Comparison of ENCODE assay signal across 8 mouse cellular contexts in genomic region chr4:119631115-119631919, GRCm38 (mm10). TPM values are rescaled to one million over a fixed set of nuclear protein-coding genes. Genes with fewer than 3 reads are reported as not detected.
DNase-seq lines count a peak whose midpoint lies in the region; ATAC-seq lines count a peak whose summit lies in the region.

No protein-coding gene starts in this region.

- H3K4me1 ChIP-seq in heart, embryonic 13.5 days = peaks cover 74% of the 10 kb centered on the region
- peaks cover 5% of the 10 kb centered on the region; the same call in 1 of the 2 replicates for H3K4me1 ChIP-seq in liver, embryonic 16.5 days (ENCODE audit: control insufficient read depth, low read depth, low read length)

- H3K4me2 ChIP-seq in heart, embryonic 13.5 days = no peak overlapping the region
- H3K4me2 ChIP-seq in liver, embryonic 16.5 days (ENCODE audit: low read depth, low read length) = no peak overlapping the region

- H3K27ac ChIP-seq in heart, embryonic 13.5 days (replicated peaks) = peak overlapping the region; percentile 74
- H3K27ac ChIP-seq in liver, embryonic 16.5 days (ENCODE audit: low read length) = no peak overlapping the region

- peak; percentile 30; the same call in 1 of the 2 replicates for ATAC-seq in heart, embryonic 13.5 days (ENCODE audit: extremely low read depth, insufficient number of reproducible peaks, low FRiP score, low TSS enrichment)
- peak; percentile 56 for ATAC-seq in liver, embryonic 16.5 days (ENCODE audit: low read depth)

- H3K27me3 ChIP-seq in heart, embryonic 13.5 days (replicated peaks) = no peaks in the 10 kb centered on the region
- H3K27me3 ChIP-seq in liver, embryonic 16.5 days (ENCODE audit: control insufficient read depth, insufficient read depth, low read depth, low read length) = no peaks in the 10 kb centered on the region

- H3K36me3 ChIP-seq in heart, embryonic 13.5 days = peaks cover 27% of the 10 kb centered on the region
- H3K36me3 ChIP-seq in liver, embryonic 16.5 days (ENCODE audit: control insufficient read depth, insufficient read depth) = peaks cover under 1% of the 10 kb centered on the region

- no peaks in the 10 kb centered on the region for H3K9me3 ChIP-seq in heart, embryonic 13.5 days
- H3K9me3 ChIP-seq in liver, embryonic 16.5 days (replicated peaks; ENCODE audit: control insufficient read depth, low read length) = no peaks in the 10 kb centered on the region

- peak; percentile 63 for DNase-seq in urinary bladder, postnatal 14 days (ENCODE audit: low spot score)
- DNase-seq in urinary bladder, postnatal 10 days (ENCODE audit: low spot score) = no peak
- peak; percentile 33 to 51 for DNase-seq in cerebellum, postnatal 36 days
- peak; percentile 60 to 68 for DNase-seq in kidney, postnatal 25 days
- DNase-seq in retina, postnatal 1 day = peak; percentile 41
- DNase-seq in T-cell, adult 2 months (ENCODE audit: low spot score) = no peak

- H3K4me3 ChIP-seq in heart, embryonic 13.5 days = no peak overlapping the region
- H3K4me3 ChIP-seq in liver, embryonic 16.5 days (ENCODE audit: low read depth, low read length) = no peak overlapping the region

- peak overlapping the region; percentile 62 for H3K9ac ChIP-seq in heart, embryonic 13.5 days
- H3K9ac ChIP-seq in liver, embryonic 16.5 days (ENCODE audit: low read depth, low read length) = no peak overlapping the region

- WGBS in heart, embryonic 13.5 days = 33% methylated on average over 11 of the region's 11 CpGs
- 48% methylated on average over 11 of the region's 11 CpGs for WGBS in liver, embryonic 16.5 days (ENCODE audit: insufficient replicate concordance)

RNA-seq across cellular contexts. Expression of gene Guca2a, which starts 6.2 kb away (rescaled TPM):
- not detected in 2 replicates for polyA plus RNA-seq in heart, embryonic 13.5 days (2015; fragmentation: Nextera tagmentation; extraction: Ambion mirVana)
- polyA plus RNA-seq in liver, embryonic 16.5 days (2015; fragmentation: Nextera tagmentation; extraction: Ambion mirVana) = 0.55 TPM in 1 of 2 replicates, not detected in the other

RNA-seq across cellular contexts. Expression of gene Guca2b, which starts 27.4 kb away (rescaled TPM):
- not detected in 2 replicates for polyA plus RNA-seq in heart, embryonic 13.5 days (2015; fragmentation: Nextera tagmentation; extraction: Ambion mirVana)
- polyA plus RNA-seq in liver, embryonic 16.5 days (2015; fragmentation: Nextera tagmentation; extraction: Ambion mirVana) = 0.27 and 0.70 TPM in 2 replicates

Comparison
In these comparisons a context has a peak if more than half of its experiments do, and no peak if none do; other contexts are left out.
1. DNase-seq: peak in urinary bladder, postnatal 14 days (single experiment), cerebellum, postnatal 36 days (2 of 2), kidney, postnatal 25 days (2 of 2) and retina, postnatal 1 day (single experiment); none in urinary bladder, postnatal 10 days (single experiment) and T-cell, adult 2 months (single experiment).